Mouse (Mus musculus) yolk sac, embryonic 10.5 days (tissue): Measurements from ENCODE around the gene Pan2.
"Not testable (repeated sequence)": the region's sequence is repeated elsewhere in the genome, so short reads cannot be mapped to it uniquely, and the experiment has no call there.

Experiments
- DNase-seq: peaks from one replicate; pipeline ENCODE4 v3.0.0-alpha.2; 2017; ENCODE audit warnings: low spot score

The Pan2 gene

DNA sequence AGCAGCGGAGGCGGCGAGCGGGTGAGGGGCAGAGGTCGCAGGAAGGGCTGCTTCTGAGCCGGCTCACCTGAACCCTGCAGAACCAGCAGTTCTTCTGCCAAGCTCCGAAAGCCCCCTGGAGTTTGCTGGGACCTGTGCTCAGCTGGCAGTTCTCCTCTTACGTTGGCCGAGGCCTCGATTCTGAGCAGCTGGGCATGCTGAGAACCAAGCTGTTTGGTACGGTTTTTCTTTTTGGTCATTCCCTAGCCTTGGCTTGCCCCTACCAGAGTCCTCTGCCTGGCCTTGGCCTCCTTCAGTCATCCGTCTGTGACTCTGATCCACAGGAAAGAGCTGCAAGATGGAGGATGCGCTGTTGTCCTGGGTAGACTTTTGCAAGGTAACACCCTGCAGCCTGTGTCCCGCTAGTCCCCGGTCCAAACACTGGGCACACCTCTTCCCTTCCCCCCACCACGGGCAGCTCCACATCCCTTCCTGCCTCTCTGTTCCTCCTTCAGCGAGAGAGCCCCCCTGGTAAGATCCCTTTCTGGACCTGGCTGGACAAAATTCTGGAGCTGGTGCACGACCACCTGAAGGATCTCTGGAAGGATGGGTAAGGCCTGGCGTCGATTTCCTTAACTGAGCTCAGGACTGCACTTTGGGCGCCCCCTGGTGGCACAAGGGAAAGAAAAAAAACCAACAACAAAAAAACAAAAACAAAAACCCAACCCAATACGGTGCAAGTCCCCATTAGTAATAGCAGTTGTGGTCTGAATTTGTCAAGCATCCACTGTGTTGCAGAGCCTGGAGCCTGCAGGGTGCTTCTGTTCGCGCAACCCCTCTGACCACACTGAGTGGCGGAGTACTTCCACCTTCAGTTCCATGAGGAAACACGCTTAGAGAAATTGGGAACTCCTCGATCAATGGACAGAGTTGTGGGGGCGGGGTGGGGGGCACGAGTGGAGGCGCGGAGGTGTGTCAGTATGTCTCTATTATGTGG, 19.2 kb upstream of the Pan2 start:
- peak; percentile 57 for DNase-seq

DNA sequence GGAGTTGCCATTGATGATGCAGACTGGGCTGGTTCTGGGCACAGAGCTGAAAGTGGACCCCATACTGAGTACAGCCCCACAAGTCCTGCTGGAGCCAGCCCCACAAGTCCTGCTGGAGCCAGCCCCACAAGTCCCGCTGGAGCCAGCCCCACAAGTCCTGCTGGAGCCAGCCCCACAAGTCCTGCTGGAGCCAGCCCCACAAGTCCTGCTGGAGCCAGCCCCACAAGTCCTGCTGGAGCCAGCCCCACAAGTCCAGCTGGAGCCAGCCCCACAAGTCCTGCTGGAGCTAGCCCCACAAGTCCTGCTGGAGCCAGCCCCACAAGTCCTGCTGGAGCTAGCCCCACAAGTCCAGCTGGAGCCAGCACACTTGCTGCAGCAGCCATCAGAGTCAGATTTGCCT, 12.5 kb upstream of the Pan2 start:
- DNase-seq = not testable (repeated sequence)

DNA sequence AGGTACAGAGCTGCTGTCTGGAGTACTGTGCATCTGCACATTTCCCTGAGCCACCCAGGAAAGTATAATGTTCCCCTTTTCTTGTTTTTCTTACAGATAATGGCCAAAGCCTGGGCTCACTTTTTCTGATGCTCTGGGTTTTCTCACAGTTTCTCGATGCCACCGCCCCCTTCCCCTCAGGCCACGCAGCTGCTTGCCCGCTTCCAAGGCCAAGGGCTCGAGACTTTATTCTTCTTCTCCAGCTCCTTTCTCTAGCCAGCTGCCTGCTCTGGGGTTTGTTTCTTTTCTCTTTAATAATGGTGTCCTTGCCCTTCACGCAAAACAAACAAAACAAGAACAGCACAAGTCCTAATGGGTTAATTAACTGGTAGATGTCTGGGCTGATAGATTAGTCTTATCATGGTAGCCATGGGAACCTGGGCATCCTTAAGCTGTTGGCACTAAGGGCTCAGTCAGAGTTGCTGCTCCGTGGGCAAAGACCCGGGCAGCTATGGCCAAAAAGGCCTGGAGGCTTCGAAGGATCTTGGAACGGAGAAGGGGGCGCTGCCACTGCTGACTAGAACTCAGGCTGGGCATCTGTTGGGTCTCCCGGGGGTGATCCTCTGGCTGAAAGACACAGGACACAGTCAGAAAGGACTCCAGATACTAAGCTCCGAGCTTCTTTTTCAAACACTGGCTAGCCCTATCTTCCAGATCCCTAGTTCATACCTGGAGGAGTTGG, 6.6 kb upstream of the Pan2 start:
- DNase-seq = no peak

DNA sequence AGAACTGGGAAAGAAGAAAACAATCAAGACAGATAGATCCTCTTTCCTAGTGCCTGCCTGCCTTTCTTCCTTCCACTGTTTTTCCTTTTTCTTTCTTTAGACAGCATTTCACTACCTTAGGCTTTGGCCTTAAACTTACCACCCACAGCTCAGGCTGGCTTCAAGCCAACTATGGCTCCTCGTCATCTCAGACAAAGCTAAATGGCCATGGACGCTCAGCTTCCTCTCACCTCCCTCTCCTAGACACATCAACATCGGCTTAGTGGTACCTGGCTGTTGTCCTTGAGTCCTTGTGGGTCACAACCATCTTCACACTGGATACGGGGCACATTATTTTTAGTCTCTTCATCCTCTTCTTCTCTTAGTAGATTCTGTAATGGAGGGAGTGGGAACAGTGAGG, 5.9 kb upstream of the Pan2 start:
- no peak for DNase-seq

DNA sequence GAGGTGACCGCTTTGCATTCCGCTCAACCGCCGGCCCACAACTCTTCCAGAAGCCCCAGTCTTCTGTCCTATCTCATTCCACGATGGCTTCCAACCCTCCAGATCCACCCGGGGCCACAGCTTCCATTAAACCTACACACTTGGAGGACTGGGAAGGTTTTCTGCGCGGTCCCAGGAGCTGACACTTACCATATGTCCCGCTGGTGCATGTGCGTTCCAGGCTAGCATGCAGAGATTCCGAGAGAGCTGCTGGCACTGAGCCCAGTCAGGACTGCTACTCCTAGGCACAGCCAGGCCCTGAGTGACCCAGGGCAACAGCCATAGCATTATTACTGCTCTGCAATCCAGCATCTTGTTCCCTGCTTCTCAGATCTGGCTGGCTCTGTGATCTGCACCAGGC, 5.5 kb upstream of the Pan2 start:
- DNase-seq = no peak

DNA sequence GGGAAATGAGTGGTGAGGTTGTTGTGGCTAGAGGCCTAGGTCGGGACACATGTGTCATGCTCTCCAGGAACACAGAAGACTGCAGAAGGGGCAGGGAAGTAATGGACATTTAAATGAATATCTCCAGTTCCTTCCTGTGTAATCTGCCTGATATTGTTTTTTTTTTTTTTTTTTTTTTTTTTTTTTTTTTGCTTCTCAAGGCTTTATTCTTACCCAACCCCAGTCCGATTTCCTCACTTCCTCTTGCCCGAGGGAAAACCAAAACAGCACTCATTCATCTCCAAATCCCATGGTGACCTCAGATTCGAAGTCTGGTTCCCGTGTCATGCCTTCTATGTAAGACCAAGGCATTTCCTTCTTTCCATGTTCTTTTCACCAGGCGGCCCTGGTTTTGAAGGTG, 4.9 kb upstream of the Pan2 start:
- DNase-seq = no peak

DNA sequence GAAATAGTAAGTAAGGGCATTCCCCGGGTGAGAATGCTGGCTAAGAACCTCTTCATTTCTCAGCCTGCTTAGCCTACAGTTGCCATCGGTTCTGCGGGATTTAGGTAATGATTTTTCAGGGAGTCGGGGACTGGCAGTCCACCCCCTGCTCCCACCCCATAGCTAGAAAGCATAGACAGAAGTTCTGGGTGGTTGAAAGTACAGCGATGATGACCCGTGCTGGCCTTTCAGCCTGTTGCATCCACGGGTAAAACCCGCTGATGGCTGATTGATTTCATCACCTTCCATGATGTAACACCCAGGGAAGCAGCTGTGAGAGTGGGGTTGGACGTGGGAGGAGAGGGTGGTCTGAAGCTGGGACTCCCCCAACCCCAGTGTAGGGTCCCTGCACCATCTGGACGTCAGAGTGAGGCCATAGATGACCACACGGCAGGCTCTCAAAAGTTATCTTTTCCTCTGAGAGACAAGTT, 4.4 kb upstream of the Pan2 start, which contains the start of gene Il23a:
Gene Il23a, minus strand, starts transcription at position 51 of the 470 bp plus-strand sequence.
- no peak for DNase-seq

DNA sequence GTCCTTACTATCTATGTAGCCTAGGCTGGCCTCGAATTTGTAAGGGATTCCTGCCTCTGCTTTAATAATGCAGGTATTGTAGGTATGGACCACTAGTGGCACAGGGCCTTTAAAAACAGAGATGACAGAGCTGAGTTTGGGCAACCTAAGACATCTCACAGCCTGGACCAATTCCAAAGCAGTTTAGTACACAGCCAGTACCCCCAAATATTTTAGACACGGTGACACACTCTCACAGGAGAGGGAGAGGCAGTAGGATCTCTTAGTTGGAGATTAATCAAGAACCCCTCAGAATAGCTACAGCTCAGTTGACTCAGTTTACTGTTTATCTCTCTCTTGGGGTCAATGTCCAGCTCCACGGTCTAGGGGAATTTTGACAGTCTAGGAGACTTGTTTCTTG, 778 bp upstream of the Pan2 start:
- DNase-seq = no peak

DNA sequence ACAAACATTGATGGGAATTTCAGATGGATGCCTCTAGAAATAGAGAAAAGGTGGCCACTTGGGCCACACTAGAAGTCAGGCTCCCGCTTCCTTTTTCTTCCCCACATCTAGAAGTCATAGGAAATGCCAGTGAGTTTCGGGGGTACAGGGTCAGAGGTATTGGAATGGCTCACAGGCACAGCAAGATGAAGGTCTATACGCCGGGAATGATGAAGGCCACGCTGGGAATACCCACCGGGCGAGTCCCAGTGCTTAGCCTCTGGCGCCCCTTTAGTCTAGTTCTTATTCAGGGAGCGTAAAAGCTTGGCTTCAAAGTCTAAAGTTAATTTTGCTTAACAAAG, 380 bp upstream of the Pan2 start:
- no peak for DNase-seq

DNA sequence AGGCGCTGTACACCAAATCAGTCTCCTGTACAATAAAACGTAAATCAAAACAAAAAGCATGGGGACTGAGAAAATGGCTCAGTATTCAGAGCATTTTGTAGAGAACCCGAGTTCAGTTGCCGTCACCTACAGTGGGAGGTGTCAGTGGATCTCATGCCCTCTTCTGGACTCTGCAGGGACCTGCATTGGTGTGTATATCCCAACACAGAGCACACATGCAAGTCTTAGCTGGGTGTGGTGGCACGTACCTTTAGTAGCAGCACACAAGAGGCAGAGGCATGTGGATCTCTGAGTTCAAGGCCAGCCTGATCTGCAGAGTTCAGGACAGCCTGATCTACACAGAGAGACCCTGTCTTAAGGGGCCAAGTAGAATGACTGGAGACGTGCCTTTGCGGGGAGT, 6.5 kb downstream of the Pan2 start:
- no peak for DNase-seq

DNA sequence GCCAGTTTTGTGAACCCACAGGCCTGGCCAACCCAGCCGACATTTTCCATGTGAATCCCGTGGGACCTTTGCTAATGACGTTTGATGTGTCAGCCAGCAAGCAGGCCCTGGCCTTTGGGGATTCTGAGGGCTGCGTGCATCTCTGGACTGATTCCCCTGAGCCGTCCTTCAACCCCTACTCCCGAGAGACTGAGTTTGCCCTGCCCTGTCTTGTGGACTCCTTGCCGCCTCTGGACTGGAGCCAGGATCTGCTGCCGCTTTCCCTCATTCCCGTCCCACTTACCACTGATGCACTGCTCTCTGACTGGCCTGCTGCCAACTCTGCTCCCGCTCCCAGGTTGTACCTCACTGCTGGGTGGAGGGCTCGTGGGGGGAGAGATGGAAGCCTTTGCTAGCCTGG, 7.0 kb downstream of the Pan2 start:
- DNase-seq = no peak

DNA sequence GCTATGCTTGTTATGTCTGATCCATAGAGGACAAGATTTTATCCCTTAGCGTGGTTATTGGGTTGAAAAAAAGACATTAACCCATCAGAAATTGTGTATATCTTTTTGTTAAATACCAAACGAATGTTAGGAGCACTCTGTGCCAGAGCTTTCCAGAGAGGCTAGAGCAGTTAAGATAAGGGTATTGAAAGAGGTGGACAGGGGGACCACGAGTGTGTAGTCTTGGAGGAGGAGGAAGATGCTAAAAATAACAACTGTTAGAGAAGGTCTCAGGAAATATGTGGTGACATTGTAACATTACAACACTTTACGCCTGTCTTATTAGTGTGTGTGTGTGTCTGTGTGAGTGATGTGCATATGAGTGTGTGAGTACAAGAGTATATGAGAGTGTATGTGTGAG, 7.8 kb downstream of the Pan2 start:
- no peak for DNase-seq

DNA sequence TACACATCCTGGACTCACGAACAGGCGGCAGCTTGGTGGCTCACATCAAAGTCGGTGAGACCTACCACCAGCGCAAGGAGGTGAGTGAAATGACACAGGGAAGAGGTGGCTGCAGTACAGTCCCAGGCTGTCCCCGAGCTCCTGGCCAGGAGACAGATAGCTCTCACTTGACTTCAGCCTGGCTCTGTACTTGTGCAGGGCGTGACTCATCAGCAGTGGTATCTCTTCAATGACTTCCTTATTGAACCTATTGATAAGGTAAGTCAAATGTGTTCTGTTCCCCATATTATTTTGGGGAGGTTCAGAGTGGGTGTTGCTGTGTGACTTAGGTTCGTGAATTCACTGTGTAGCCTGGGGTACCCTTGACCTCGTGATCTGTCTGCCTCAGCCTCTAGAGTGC, 12.4 kb downstream of the Pan2 start:
- no peak for DNase-seq

DNA sequence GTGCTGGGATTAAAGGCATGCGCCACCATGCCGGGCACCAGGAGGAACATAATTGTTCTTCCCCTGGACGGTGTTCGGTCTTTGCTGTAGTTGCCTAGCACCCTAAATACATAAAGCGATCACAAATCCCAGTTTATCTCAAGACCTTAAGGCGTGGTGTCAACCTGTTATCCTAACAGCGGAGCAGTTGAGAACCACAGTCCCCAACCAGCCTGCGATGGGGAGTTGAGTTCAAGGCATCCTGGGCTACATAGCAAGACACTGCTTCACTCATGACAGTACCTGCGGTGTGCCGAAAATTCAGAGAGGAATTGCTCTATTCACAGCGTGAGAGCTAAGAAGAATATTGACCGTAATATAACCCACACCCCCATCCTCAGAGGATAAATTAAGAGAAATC, 18.5 kb downstream of the Pan2 start:
- no peak for DNase-seq

DNA sequence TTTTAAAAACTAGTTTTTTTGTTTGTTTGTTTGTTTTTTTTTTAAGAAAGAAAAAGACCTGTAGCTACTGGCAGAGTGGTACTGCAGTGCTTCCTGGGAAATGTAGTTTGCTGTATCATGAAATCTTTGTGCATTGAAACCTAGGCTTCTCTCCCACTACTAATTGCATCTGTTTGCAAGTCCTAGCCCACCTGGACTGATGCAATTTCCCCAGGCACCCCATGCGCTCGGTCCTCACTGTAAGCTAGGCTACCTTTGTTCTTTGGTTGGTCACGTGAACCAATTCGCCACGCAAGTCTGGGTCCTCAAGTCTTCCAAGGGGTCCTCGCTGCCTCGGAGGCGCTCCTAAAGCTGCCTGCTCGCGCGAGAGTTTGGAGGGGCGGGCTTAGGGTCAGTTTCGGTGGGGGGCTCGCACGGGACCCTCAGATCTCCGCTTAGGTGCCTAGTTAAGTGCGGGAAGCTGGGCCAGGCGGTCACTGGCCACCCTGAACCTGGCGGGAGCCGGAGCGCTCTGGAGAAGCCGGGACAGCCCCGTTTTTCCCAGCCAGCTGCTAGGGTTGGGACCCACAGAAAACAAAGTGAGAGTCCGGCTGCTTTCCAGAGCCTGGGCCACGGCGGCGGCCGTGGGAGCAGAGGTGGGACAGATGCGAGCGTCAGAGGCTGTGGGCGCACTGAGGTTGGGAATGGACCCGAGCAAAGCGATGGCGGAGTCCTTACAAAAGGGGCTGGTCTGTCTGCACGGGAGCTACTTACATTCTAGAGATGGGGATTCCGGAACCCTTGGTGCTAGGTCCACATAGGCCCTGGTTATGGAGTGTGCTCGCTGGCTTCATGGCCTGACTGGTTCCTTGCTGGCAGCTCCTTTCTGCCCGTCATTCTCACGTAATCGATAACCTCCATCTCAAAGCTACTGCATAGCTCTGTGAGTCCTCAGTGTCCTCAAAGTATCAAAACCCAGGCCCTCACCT, 19.3 kb downstream of the Pan2 start, which contains the start of gene Cnpy2:
Gene Cnpy2, plus strand, starts transcription at position 319 of the 968 bp plus-strand sequence.
- DNase-seq = peak; percentile 96

DNA sequence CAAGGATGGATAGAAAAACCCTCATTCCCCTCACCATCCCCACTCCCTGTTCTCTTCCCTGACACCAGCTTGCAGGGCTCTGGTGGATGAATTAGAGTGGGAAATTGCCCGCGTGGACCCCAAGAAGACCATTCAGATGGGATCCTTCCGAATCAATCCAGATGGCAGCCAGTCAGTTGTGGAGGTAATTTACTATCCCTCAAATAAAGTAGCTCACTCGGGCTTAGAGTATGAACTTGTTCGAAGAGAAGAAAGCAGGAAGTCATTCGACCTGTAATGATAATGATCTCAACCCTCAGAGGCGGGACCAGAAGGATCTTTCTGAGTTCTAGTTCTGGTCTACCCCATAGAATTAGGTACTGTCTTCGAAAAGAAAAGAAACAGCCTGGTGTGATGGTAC, 20.4 kb downstream of the Pan2 start:
- DNase-seq = no peak

DNA sequence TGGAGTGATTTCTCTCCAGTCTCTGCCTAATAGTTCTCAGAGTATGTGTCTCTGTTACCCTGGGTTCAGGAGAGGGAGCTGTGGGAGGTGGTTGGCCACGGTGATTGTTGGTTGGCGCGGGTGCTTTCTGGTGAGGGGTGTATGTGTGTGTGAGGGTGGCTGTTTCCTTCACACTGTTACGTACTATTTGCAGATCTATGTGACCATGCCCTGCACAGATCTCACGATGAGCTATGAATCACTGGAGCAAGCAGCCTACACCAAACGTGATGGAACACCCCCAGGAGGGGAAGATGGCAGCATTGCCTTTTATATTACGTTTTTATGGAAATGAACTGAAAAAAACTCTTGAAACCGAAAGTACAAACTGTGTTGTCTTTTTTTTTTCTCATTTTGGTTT, 23.7 kb downstream of the Pan2 start:
- DNase-seq = no peak

DNA sequence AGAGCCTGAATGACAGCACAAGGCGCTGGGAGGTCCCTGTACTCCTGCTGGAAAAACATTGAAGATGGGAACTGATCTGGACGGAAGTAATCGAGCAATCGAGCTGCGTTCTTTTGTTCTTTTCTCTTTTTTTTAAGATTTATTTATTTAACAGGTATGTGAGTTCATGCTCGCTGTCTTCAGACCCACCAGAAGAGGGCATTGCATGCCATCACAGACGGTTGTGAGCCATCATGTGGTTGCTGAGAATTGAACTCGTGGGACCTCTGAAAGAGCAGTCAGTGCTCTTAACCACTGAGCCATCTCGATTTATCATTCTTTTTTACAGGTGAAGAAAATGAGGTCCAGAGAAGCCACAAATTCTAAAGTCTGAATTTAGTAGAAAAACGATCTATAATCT, 24.5 kb downstream of the Pan2 start:
- DNase-seq = no peak

DNA sequence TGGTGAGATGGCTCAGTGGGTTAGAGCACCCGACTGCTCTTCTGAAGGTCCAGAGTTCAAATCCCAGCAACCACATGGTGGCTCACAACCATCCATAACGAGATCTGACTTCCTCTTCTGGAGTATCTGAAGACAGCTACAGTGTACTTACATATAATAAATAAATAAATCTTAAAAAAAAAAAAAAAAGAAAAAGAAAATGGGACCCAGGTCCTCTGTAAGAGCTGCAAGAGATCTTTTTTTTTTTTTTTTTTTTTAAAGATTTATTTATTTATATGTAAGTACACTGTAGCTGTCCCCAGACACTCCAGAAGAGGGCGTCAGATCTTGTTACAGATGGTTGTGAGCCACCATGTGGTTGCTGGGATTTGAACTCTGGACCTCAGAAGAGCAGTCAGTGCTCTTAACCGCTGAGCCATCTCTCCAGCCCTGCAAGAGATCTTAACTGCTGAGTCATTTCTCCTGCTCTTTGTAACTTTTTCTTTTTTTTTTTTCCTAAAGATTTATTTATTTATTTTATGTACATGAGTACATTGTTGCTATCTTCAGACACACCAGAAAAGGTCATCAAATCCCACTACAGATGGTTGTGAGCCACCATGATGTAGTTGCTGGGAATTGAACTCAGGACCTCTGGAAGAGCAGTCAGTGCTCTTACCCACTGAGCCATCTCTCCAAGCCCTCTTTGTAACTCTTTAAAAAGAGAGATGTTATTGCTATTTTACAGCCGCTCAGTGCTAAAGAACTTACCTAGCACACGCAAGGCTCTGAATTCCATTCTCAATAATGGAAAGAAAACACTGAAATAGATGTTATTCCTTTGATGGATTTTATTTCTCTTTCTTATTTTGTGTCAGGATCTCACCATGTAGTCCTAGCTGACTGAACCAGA, 29.5 kb downstream of the Pan2 start:
- DNase-seq = not testable (repeated sequence)

DNA sequence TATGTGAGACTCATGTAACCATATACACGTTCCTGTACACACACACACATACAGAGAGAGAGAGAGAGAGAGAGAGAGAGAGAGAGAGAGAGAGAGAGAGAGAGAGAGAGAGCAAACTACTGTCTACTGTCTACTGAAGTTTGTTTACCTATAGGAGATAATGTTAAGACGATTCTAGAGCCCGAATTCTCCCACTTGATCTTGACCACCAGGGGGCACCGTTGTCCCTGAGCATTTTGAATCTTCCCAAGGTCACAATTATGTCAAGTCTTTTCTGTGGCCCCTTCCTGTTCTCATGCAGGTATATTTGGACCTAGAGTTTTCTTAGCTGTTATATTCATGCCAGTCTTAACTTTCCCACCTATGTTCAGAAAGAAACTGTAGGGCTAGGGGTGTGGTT, 32.4 kb downstream of the Pan2 start:
- DNase-seq = peak; percentile 70

DNA sequence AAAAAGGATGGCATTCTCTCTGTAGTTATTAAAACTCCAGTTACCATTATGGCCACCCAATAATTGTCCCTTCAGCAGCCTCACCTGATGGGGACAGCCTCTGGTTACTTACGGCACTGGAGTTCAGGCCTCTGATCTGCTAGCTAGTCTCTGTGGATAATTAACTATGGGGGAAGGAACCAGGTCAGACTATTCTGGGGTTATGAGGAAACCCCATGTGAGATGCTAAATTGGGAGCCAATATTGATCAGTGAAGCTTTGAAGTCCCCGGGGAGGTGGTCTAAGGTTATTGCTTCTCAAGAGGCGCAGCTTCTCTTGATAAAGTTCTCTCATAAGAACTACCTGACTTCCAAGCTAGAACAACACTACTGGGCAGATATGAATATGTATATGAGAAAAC, 33.1 kb downstream of the Pan2 start:
- DNase-seq = no peak
